Mouse (Mus musculus): ENCODE results near the gene Fbxw2.

DNA sequence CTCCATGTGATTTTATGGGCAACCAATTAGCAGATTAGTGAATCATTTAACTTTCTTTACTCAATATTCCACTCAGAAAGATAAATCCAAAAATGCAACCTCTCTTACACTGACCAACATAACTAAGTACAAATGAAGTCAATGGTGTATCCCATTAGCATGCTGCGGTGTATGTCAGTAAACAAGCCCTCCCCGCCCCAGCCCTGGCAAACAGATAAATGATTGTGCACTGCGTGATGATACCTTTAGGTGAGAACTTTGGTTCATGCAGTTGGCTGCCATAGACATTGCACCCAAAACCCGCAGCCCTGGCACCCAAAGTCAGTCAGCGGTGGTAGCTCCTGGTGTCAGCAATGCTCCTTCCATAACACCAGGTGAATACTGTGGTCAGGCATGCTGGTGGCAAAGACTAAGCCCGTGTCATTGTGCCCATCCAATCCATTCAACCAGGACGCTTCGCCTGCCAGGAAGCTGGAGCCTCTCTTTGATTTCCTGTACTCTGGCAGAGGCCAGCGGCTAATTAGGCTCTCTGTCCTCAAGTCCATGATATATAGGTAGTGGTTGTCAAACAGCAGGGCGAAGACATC lies 20.7 kb downstream of the Fbxw2 start:
- TF ChIP-seq POLR2A (IDR thresholded peaks at IDR 0.05; ENCODE audit: low read depth, low read length), result no peak
- TF ChIP-seq CTCF (IDR thresholded peaks at IDR 0.05; ENCODE audit: extremely low read depth, insufficient read depth, insufficient read length, insufficient replicate concordance), result no peak

Data from spleen, adult 2 months (tissue).